Mouse (Mus musculus) E14TG2a.4 (cell line): Measurements from ENCODE around the gene Mfsd1.

Source experiments
- CTCF ChIP-seq: conservative IDR thresholded peaks from 2 replicates; pipeline ENCODE4 v1.5.1; 2014; ENCODE audit warnings: low read length
- POU5F1 ChIP-seq: IDR thresholded peaks from 2 replicates; pipeline ENCODE4 v1.6.1; 2014; ENCODE audit warnings: low read length, borderline replicate concordance

- no peak for TF ChIP-seq POU5F1
- no peak for TF ChIP-seq CTCF
These were observed 16.9 kb upstream of the Mfsd1 start for GRCm38 (mm10) chr3:67565540-67566227.
